Mouse (Mus musculus) G1E (cell line): ENCODE data around the gene Dok5.

Experiments
- CTCF ChIP-seq: IDR thresholded peaks from 2 replicates; pipeline ENCODE4 v1.5.1; 2012; ENCODE audit warnings: low read depth, low read length, inconsistent platforms, mixed read lengths
- GATA1 ChIP-seq: IDR thresholded peaks from 2 replicates; pipeline ENCODE4 v1.6.1; 2012; ENCODE audit warnings: borderline replicate concordance, low read length, inconsistent platforms, mixed read lengths

GRCm38 (mm10) chr2:170841441-170841965 is 109.9 kb downstream of the Dok5 start:
- TF ChIP-seq CTCF (no peak), GATA1 (no peak)
